Mouse (Mus musculus) megakaryocyte, embryonic 14.5 days (primary cell): Measurements from ENCODE around the gene Islr. TPM values are rescaled to one million over a fixed set of nuclear protein-coding genes. Genes with fewer than 3 reads are reported as not detected.
A peak's percentile ranks its signal among the peaks of the same experiment; 100 is the strongest.

Experiments
- H3K27me3 ChIP-seq: replicated peaks from 2 replicates; pipeline ENCODE3; 2012; ENCODE audit warnings: inconsistent platforms
- H3K36me3 ChIP-seq: replicated peaks from 2 replicates; pipeline ENCODE3; 2012; ENCODE audit warnings: low read length, inconsistent platforms, mixed read lengths
- H3K4me1 ChIP-seq: 2 replicates; pipeline ENCODE4 v1.6.1; 2012; ENCODE audit warnings: inconsistent platforms
- H3K4me3 ChIP-seq: replicated peaks from 2 replicates; pipeline ENCODE3; 2012; ENCODE audit warnings: moderate library complexity, mild to moderate bottlenecking, inconsistent platforms
- H3K9me3 ChIP-seq: 2 replicates; pipeline ENCODE4 v1.6.1; 2012; ENCODE audit warnings: inconsistent platforms
- FLI1 ChIP-seq: IDR thresholded peaks from 2 replicates; pipeline ENCODE4 v1.6.1; 2012; ENCODE audit warnings: low read length, inconsistent platforms, mixed read lengths
- GATA1 ChIP-seq: IDR thresholded peaks from 3 replicates; pipeline ENCODE4 v1.6.1; 2012; ENCODE audit warnings: mixed read lengths, low read length, inconsistent platforms, borderline replicate concordance
- polyA plus RNA-seq: library from polyadenylated mRNA; stranded (reverse); fragments of >175 nt; gene quantifications from 2 replicates; pipeline ENCODE4 v1.2.3, GENCODE M21; 2012; ENCODE audit warnings: low replicate concordance; ENCODE audit not compliant: insufficient read depth

The Islr gene
- polyA plus RNA-seq, 1 experiment, result 0.07 TPM

- H3K9me3 ChIP-seq, result no peaks in the 10 kb centered on the region
- H3K4me1 ChIP-seq, result peaks cover 44% of the 10 kb centered on the region
- no peaks in the 10 kb centered on the region for H3K36me3 ChIP-seq
- TF ChIP-seq GATA1 (no peak), FLI1 (no peak)
- H3K4me3 ChIP-seq, result no peak overlapping the region
- H3K27me3 ChIP-seq, result peaks cover 98% of the 10 kb centered on the region
Measured at GRCm38 (mm10) chr9:58202676-58203453, 1.2 kb downstream of the Islr start.

- Histone ChIP-seq H3K27me3 (peaks cover 100% of the 10 kb centered on the region), H3K4me1 (peaks cover 52% of the 10 kb centered on the region), H3K36me3 (no peaks in the 10 kb centered on the region), H3K4me3 (no peak overlapping the region), H3K9me3 (no peaks in the 10 kb centered on the region)
- TF ChIP-seq GATA1, result no peak
- TF ChIP-seq FLI1, result no peak
Measured at GRCm38 (mm10) chr9:58201861-58202549, 2.1 kb downstream of the Islr start.

GRCm38 (mm10) chr9:58201091-58201842 lies 2.8 kb downstream of the Islr start:
- H3K4me1 ChIP-seq, result peaks cover 55% of the 10 kb centered on the region
- H3K27me3 ChIP-seq, result peaks cover 100% of the 10 kb centered on the region
- TF ChIP-seq GATA1 (no peak), FLI1 (no peak)
- H3K9me3 ChIP-seq, result no peaks in the 10 kb centered on the region
- no peaks in the 10 kb centered on the region for H3K36me3 ChIP-seq
- H3K4me3 ChIP-seq, result no peak overlapping the region

GRCm38 (mm10) chr9:58200270-58201090 lies 3.6 kb downstream of the Islr start:
- Histone ChIP-seq H3K27me3 (peaks cover 100% of the 10 kb centered on the region), H3K9me3 (no peaks in the 10 kb centered on the region), H3K4me3 (no peak overlapping the region), H3K36me3 (no peaks in the 10 kb centered on the region), H3K4me1 (peaks cover 55% of the 10 kb centered on the region)
- TF ChIP-seq GATA1, result no peak
- TF ChIP-seq FLI1, result no peak

DNA sequence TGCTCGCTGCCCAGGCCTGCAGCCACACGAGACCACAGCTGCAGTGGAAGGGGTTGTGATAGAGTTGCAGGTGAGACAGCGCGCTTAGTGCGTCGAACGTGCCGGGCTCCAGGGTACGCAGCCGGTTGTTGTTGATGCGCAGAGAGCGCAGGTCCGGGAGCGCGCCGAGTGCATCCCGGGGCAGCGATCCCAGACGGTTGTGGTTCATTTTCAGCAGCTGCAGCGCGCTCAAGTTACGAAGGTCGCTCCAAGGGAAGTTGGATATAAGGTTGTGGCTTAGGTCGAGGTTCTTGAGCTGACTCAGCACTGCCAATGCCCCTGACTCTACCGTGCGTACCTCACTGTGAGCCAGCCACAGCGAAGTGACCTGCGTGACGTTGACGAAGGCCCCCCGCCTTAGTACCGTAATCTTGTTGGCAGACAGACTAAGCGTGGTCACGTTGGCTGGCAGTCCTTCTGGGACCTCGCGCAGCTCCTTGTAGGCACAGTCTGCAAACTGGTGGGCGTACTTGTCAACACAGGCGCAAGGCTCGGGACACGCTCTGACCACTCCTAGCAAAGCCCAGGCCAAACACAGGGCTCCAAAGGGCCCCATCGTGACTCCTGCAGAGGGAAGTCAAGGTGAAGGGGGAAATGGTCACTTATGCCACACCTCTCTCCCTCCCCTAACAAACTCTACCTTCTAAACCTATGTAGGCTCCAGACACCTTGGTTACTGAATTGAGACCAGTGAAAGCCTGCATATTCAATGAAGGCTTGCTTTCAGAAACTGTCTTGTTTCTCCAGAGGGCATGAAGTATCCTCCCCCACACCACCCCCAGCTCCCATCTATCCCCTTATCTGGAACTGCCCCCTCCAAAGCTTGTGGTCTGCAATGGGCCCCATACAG lies 4.5 kb downstream of the Islr start:
- TF ChIP-seq GATA1 (no peak), FLI1 (no peak)
- Histone ChIP-seq H3K9me3 (no peaks in the 10 kb centered on the region), H3K4me1 (peaks cover 50% of the 10 kb centered on the region), H3K36me3 (no peaks in the 10 kb centered on the region), H3K4me3 (peak overlapping the region; percentile 70), H3K27me3 (peaks cover 100% of the 10 kb centered on the region)

DNA sequence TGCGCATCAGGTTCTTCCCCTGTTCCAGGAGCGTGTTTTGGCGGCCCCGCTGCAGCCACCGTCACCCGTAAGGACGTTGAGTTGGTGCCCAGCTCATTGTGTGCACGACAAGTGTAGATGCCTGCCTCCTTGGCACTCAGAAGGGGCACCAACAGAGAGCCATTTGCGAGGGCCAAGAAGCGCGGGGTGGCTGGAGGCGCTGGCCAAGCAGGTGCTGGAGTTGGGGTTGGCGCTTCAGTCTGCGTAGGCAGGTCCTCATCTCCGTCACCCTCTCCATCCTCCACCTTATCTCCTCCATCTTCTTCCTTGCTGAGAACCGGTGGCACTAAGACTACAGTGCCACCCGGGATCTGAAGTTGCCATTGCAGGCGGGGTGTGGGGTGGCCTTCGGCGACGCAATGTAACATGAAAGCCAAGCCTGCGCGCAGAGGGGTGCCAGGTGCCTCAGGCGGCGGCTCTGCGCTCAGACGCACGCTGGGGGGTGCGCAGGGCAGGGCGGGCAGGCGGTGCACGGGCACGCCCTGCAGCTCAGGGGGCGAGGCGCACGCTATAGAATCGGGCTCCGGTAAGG lies 5.2 kb downstream of the Islr start:
- Histone ChIP-seq H3K4me3 (no peak overlapping the region), H3K9me3 (no peaks in the 10 kb centered on the region), H3K27me3 (peaks cover 100% of the 10 kb centered on the region), H3K4me1 (peaks cover 45% of the 10 kb centered on the region), H3K36me3 (no peaks in the 10 kb centered on the region)
- TF ChIP-seq GATA1, result no peak

DNA sequence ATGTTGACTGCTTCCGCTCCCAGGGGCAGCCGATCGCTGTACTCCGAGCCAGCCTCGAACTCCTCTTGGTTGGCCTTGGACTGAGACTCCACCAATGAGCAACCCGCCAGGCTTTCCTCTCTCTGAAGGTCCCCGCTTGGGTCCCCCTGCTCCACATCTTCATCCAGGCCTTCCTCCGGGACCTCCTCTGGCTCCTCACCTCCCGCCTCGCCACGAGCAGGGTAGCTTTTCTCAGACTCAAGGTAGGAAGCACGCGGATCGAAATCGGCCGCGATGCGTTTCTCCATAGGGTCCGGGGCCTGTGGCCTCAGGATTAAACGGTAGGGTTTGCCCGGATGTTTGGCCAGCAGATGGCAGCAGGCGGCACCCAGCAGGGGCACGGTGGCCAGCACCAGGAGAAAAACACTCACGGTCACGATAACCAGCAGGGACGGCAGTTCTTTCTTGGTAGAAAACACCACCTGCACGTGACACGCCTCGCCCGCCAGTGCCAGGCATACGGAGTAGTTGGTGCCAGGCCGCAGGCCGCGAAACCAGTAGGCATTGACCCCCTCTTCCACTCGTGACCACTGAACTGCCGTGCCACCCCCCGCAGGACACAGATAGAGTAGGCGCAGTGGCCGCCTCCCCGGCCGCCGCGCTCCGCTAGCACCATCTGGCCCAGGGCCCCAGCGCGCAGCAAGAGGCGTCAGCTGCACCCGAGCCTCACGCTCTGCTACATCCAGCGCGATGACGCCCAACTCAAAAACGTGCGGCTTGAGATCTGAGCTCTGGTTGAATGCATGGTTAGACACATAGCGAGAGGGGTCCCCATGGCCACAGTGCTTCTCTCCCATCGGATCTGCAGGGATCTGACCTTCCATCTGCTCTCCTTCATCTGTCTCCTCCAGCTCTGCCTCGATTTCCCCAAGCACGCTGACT lies 6.1 kb downstream of the Islr start:
- peak overlapping the region; percentile 66 for H3K4me3 ChIP-seq
- no peaks in the 10 kb centered on the region for H3K36me3 ChIP-seq
- TF ChIP-seq GATA1, result no peak
- TF ChIP-seq FLI1, result no peak
- H3K27me3 ChIP-seq, result peaks cover 100% of the 10 kb centered on the region
- peaks cover 41% of the 10 kb centered on the region for H3K4me1 ChIP-seq
- no peaks in the 10 kb centered on the region for H3K9me3 ChIP-seq
